Mouse (Mus musculus): ENCODE results near the gene Tent5c. TPM values are rescaled to one million over a fixed set of nuclear protein-coding genes. Genes with fewer than 3 reads are reported as not detected.

The Tent5c gene
- 43.7 TPM for polyA plus RNA-seq (2014; fragmentation: Illumina TruSeq; extraction: RNeasy Lipid Tissue Mini Kit (QIAGEN cat#74804))

GRCm38 (mm10) chr3:100489133-100490009, at the start of gene Tent5c:
Gene Tent5c (minus strand): TSS chr3:100489324.

Other genes starting within 250 kb of the Tent5c start
- 130 TPM for gene Man1a2, start 196.2 kb upstream of the Tent5c start, polyA plus RNA-seq (2014; fragmentation: Illumina TruSeq; extraction: RNeasy Lipid Tissue Mini Kit (QIAGEN cat#74804))